Mouse (Mus musculus) ES-Bruce4 (cell line): ENCODE results near the gene Mapk8. TPM values are rescaled to one million over a fixed set of nuclear protein-coding genes. Genes with fewer than 3 reads are reported as not detected.

Experiments used
- H3K27ac ChIP-seq: 2 replicates; pipeline ENCODE4 v1.5.1; 2012; ENCODE audit warnings: low read length, inconsistent platforms; ENCODE audit not compliant: insufficient read depth
- H3K27me3 ChIP-seq: 2 replicates; pipeline ENCODE4 v1.6.1; 2012; ENCODE audit warnings: mild to moderate bottlenecking, low read length, inconsistent platforms; ENCODE audit not compliant: control insufficient read depth, poor library complexity, insufficient read depth, severe bottlenecking
- H3K36me3 ChIP-seq: 2 replicates; pipeline ENCODE4 v1.6.1; 2012; ENCODE audit warnings: inconsistent platforms, mild to moderate bottlenecking, low read length, moderate library complexity; ENCODE audit not compliant: control insufficient read depth, poor library complexity, insufficient read depth, severe bottlenecking
- H3K4me1 ChIP-seq: one replicate; pipeline ENCODE4 v1.8.1; 2011; ENCODE audit warnings: low read length; ENCODE audit not compliant: control insufficient read depth, insufficient read depth
- H3K4me3 ChIP-seq: 2 replicates; pipeline ENCODE4 v1.5.1; 2011; ENCODE audit warnings: low read depth, mild to moderate bottlenecking, low read length
- H3K9ac ChIP-seq: 2 replicates; pipeline ENCODE4 v1.6.1; 2012; ENCODE audit warnings: low read depth, mild to moderate bottlenecking, inconsistent platforms; ENCODE audit not compliant: poor library complexity, severe bottlenecking
- H3K9me3 ChIP-seq: replicated peaks from 2 replicates; pipeline ENCODE4 v1.6.1; 2012; ENCODE audit warnings: mild to moderate bottlenecking, low read length, inconsistent platforms; ENCODE audit not compliant: control insufficient read depth, poor library complexity, insufficient read depth, severe bottlenecking
- CTCF ChIP-seq: IDR thresholded peaks from one replicate; pipeline ENCODE4 v1.8.1; 2011; ENCODE audit warnings: low read depth, low read length
- EP300 ChIP-seq: IDR thresholded peaks from 2 replicates; pipeline ENCODE4 v1.6.1; 2011; ENCODE audit warnings: low read depth, low read length; ENCODE audit not compliant: insufficient read depth
- POLR2A ChIP-seq: IDR thresholded peaks from one replicate; pipeline ENCODE4 v1.8.1; 2011; ENCODE audit warnings: low read length; ENCODE audit not compliant: insufficient read depth
- polyA plus RNA-seq: library from polyadenylated mRNA; stranded (reverse); fragments of >200 nt; gene quantifications from 2 replicates; pipeline ENCODE4 v1.2.4, GENCODE M21; 2011; ENCODE audit warnings: low read depth; ENCODE audit not compliant: missing spikeins, insufficient read depth, insufficient read length

Gene Mapk8
- polyA plus RNA-seq, 1 experiment = 81.5 TPM

DNA sequence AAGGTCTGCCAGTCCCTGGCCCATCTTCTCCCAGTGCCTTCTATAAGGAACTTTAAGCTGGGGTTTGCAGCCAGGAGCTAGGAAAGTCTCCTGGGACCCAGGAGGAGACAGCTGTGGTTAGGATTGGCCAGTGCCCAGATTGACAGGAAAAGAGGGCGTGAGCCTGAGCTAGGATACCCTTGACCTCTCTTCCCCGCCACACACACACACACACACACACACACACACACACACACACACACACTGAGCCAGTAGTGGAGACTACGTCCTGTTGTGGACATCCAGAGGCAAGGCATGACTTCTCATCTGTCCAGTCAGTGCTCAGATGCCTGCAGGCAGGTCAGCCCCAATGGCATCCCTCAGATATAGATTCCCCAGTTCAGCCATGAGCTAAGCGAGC is 85.4 kb downstream of the Mapk8 start:
- no peak overlapping the region for H3K9ac ChIP-seq
- no peak overlapping the region for H3K27ac ChIP-seq
- no peaks in the 10 kb centered on the region for H3K27me3 ChIP-seq
- no peaks in the 10 kb centered on the region for H3K36me3 ChIP-seq
- TF ChIP-seq EP300 (no peak), CTCF (no peak), POLR2A (no peak)
- H3K9me3 ChIP-seq = no peaks in the 10 kb centered on the region
- no peak overlapping the region for H3K4me3 ChIP-seq
- H3K4me1 ChIP-seq = no peaks in the 10 kb centered on the region

DNA sequence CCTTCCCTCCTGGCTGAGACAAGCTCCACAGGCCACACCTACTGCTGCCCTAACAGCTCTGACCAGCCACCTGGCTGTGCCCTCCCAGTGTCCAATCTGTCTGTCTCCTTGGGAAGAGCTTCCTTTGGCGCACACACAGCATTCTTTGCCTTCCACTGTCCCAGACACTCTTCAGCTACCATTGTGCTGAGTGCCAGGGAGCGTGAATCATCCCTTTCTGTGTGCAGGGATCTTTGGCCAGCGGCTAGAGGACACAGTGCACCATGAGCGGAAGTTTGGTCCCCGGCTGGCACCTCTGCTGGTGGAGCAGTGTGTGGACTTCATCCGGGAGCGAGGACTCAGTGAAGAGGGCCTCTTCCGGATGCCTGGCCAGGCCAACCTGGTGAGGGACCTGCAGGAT is 88.1 kb downstream of the Mapk8 start:
- TF ChIP-seq POLR2A (no peak), EP300 (no peak)
- Histone ChIP-seq H3K9me3 (no peaks in the 10 kb centered on the region), H3K36me3 (no peaks in the 10 kb centered on the region), H3K9ac (no peak overlapping the region), H3K27ac (no peak overlapping the region), H3K27me3 (no peaks in the 10 kb centered on the region), H3K4me3 (no peak overlapping the region), H3K4me1 (no peaks in the 10 kb centered on the region)

DNA sequence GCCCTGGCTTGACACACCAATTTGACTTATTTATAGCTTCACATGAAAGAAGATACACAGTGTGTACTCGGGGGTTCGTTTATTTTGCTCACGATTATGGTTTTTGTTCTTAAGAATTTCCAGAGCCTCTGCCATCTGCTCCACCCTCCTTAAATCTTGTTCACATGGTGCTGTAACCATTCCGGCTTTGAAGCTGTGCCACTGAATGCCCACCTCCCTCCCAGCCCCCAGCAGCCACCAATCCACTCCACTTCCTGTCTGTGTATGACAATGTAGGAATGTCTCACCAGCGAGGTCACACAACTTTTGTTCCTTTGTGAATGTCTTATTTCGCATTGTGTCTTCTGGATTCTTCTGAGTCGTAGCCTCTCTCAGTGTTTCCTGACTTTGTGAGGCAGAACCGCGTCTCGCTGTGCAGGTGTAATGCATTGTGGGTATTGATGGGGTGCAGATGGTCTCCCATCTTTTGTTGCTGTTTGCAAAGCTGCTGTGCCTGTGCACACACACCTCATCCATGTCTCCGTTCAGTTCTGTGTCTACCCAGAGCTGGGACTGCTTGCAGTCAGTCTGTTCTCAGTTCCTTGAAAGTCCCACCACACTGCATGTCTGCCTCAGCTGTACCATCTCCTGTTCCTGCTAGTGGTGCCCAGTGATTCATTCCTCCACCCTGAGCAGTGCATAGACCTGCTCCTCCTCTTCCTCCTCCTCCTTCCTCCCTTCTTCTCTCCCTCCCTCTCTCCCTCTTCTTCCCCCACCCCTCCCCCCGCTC is 89.2 kb downstream of the Mapk8 start:
- Histone ChIP-seq H3K27ac (no peak overlapping the region), H3K9me3 (no peaks in the 10 kb centered on the region), H3K4me1 (no peaks in the 10 kb centered on the region), H3K9ac (no peak overlapping the region), H3K4me3 (no peak overlapping the region), H3K27me3 (no peaks in the 10 kb centered on the region), H3K36me3 (no peaks in the 10 kb centered on the region)
- TF ChIP-seq POLR2A (no peak), CTCF (no peak), EP300 (no peak)

DNA sequence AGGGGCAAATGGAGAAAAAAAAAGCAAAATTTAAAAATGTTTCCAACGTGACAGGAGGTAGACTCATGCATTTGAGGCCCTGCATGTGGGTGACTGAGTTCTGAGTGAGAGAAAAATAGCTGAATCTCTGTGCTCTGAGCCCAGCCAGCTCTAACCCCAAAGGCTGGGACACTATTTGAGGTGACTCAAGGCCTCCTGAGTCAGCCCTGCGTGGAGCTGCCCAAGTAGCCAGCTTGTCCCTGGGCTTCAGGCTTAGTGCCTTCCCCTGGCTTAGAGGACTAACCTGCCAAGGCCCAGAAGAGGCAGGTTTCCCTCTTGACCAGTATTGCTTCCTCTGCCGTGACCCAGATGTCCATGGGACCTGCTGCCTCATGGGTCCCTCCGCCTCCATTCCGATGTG is 91.7 kb downstream of the Mapk8 start:
- Histone ChIP-seq H3K27me3 (no peaks in the 10 kb centered on the region; the same call in 1 of the 2 replicates), H3K9me3 (no peaks in the 10 kb centered on the region), H3K4me3 (no peak overlapping the region), H3K36me3 (no peaks in the 10 kb centered on the region), H3K4me1 (no peaks in the 10 kb centered on the region), H3K27ac (no peak overlapping the region), H3K9ac (no peak overlapping the region)
- no peak for TF ChIP-seq POLR2A
- TF ChIP-seq CTCF = no peak
- no peak for TF ChIP-seq EP300

DNA sequence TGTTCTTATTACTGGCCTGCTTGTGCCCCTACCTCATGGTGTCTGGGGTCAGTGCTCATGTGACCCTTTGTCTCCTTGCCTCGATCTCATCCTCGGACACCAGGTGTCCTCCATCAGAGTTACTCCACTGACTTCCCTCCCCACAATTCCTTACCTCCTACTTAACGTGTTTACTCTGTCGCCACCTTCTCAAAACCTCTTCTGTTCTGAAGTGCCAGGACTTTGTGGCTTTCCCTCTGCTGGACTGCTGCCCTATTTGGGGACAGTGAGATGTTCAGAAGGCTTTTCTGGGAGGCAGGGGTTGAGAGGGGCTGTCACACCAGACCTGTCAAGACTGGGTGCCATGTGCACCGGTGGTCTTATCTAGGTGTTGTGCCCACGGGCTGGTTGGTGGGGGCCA is 94.1 kb downstream of the Mapk8 start:
- TF ChIP-seq EP300 (no peak), CTCF (no peak), POLR2A (no peak)
- no peaks in the 10 kb centered on the region for H3K4me1 ChIP-seq
- no peaks in the 10 kb centered on the region; the same call in 1 of the 2 replicates for H3K27me3 ChIP-seq
- H3K36me3 ChIP-seq = no peaks in the 10 kb centered on the region
- no peak overlapping the region for H3K4me3 ChIP-seq
- no peak overlapping the region for H3K27ac ChIP-seq
- no peaks in the 10 kb centered on the region for H3K9me3 ChIP-seq
- H3K9ac ChIP-seq = no peak overlapping the region

DNA sequence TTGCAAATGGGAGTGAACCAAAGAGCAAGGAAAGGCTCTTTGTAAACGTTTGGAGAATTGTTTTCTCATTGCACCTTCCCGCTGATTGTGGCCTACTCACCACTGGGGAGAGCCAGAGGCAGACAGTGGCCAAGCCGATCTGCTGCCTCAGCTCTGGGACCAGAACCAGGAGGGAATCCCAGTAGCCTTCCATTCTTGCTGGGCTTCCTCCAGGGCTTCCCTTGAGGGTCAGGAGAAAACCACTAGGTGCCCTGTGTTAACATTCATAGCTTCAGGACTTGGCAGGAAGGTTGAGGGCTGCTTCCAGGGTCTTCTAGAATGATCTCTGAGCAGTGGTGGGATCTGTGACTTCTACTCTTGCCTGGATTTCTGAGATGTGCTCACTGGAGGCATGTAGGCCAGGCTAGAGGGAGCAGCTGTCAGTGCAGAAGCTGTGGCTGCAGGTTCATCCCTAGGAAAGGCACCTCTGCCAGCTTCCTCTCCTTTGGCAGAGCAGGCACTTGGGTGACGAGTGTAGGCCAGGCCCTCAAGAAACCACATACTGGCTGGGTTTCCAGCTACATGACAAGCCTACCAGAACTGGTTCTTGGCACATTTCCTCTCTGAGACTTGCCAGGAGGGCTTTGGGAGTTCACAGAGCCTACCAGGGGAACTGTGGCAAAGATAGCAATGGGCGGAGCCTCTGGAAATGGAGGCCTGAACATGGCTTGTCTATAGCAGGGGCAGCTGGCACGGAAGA is 94.8 kb downstream of the Mapk8 start:
- H3K27ac ChIP-seq = no peak overlapping the region
- no peaks in the 10 kb centered on the region for H3K9me3 ChIP-seq
- no peaks in the 10 kb centered on the region for H3K4me1 ChIP-seq
- H3K27me3 ChIP-seq = no peaks in the 10 kb centered on the region; the same call in 1 of the 2 replicates
- no peaks in the 10 kb centered on the region for H3K36me3 ChIP-seq
- no peak for TF ChIP-seq EP300
- no peak for TF ChIP-seq POLR2A
- TF ChIP-seq CTCF = no peak
- no peak overlapping the region for H3K9ac ChIP-seq
- H3K4me3 ChIP-seq = no peak overlapping the region
